Mouse (Mus musculus): ENCODE results near the gene Eif4g3. TPM values are rescaled to one million over a fixed set of nuclear protein-coding genes. Genes with fewer than 3 reads are reported as not detected.

Eif4g3 gene
- total and polyA plus RNA-seq, 3 experiments, result 22.8 to 63.7 TPM; not detected in 1

GRCm38 (mm10) chr4:138046371-138046770 is 53.5 kb downstream of the Eif4g3 start:
- peaks cover 0 to 21% of the 10 kb centered on the region in 2 experiments; a peak in 2 of 4 replicates for H3K36me3 ChIP-seq (ENCODE audit: control insufficient read depth in 1 of 2, insufficient read depth in 2 of 2, low read length in 2 of 2)
- H3K4me1 ChIP-seq (ENCODE audit: control insufficient read depth in 1 of 2, insufficient read depth in 2 of 2, low read length in 2 of 2), result no peaks in the 10 kb centered on the region
- no peaks in the 10 kb centered on the region for H3K79me2 ChIP-seq (ENCODE audit: control insufficient read depth, insufficient read depth, low read length, poor library complexity)
- no peak for TF ChIP-seq MAX (IDR thresholded peaks at IDR 0.05; ENCODE audit: low read length)
- no peak for TF ChIP-seq GABPA (IDR thresholded peaks at IDR 0.05; ENCODE audit: low read depth, low read length)
- no peak for TF ChIP-seq TAL1 (IDR thresholded peaks at IDR 0.05; ENCODE audit: low read length)
- TF ChIP-seq POLR2A (IDR thresholded peaks at IDR 0.05; ENCODE audit: control insufficient read depth in 1 of 2, insufficient read depth in 1 of 2, low read depth in 1 of 2, low read length in 2 of 2, poor library complexity in 1 of 2), result no peak
- no peak overlapping the region for H3K9ac ChIP-seq (ENCODE audit: control insufficient read depth, low read depth, low read length, poor library complexity, severe bottlenecking)
- no peaks in the 10 kb centered on the region for H3K27me3 ChIP-seq (ENCODE audit: control insufficient read depth in 1 of 2, insufficient read depth in 2 of 2, low read length in 2 of 2)
- no peak overlapping the region for H3K27ac ChIP-seq (ENCODE audit: control insufficient read depth, low read depth, low read length)
- no peak overlapping the region for H3K4me3 ChIP-seq (ENCODE audit: control insufficient read depth in 1 of 2, insufficient read depth in 1 of 2, low read depth in 2 of 2, low read length in 2 of 2)
- no peaks in the 10 kb centered on the region for H3K9me3 ChIP-seq (replicated peaks; ENCODE audit: insufficient read depth, low read length)
- no peak for DNase-seq (ENCODE audit: low read depth, low spot score)

- H3K9me3 ChIP-seq (replicated peaks; ENCODE audit: insufficient read depth, low read length), result no peaks in the 10 kb centered on the region
- no peaks in the 10 kb centered on the region for H3K27me3 ChIP-seq (ENCODE audit: control insufficient read depth in 1 of 2, insufficient read depth in 2 of 2, low read length in 2 of 2)
- H3K4me1 ChIP-seq (ENCODE audit: control insufficient read depth in 1 of 2, insufficient read depth in 2 of 2, low read length in 2 of 2), result no peaks in the 10 kb centered on the region
- DNase-seq (ENCODE audit: low read depth, low spot score), result no peak
- H3K79me2 ChIP-seq (ENCODE audit: control insufficient read depth, insufficient read depth, low read length, poor library complexity), result no peaks in the 10 kb centered on the region
- TF ChIP-seq NELFE (IDR thresholded peaks at IDR 0.05; ENCODE audit: low read depth, low read length) (no peak), POLR2AphosphoS2 (IDR thresholded peaks at IDR 0.05; ENCODE audit: low read length) (no peak), ZC3H11A (IDR thresholded peaks at IDR 0.05; ENCODE audit: low read depth, low read length) (no peak), UBTF (IDR thresholded peaks at IDR 0.05; ENCODE audit: borderline replicate concordance, insufficient read depth, low read depth, low read length) (no peak), USF2 (IDR thresholded peaks at IDR 0.05; ENCODE audit: borderline replicate concordance in 1 of 2, insufficient read depth in 1 of 2, low read depth in 1 of 2, low read length in 2 of 2) (no peak), E2F4 (IDR thresholded peaks at IDR 0.05; ENCODE audit: borderline replicate concordance, low read depth, low read length) (no peak), HCFC1 (IDR thresholded peaks at IDR 0.05; ENCODE audit: low read depth, low read length) (no peak), TAL1 (IDR thresholded peaks at IDR 0.05; ENCODE audit: low read length) (no peak)
- H3K36me3 ChIP-seq (ENCODE audit: control insufficient read depth in 1 of 2, insufficient read depth in 2 of 2, low read length in 2 of 2), result peaks cover 0 to 19% of the 10 kb centered on the region in 2 experiments; a peak in 2 of 4 replicates
- no peak overlapping the region for H3K9ac ChIP-seq (ENCODE audit: control insufficient read depth, low read depth, low read length, poor library complexity, severe bottlenecking)
- H3K27ac ChIP-seq (ENCODE audit: control insufficient read depth, low read depth, low read length), result no peak overlapping the region
- no peak overlapping the region for H3K4me3 ChIP-seq (ENCODE audit: control insufficient read depth in 1 of 2, insufficient read depth in 1 of 2, low read depth in 2 of 2, low read length in 2 of 2)
These were observed 56.7 kb downstream of the Eif4g3 start for GRCm38 (mm10) chr4:138049547-138049946.

GRCm38 (mm10) chr4:138051488-138051887 is 58.7 kb downstream of the Eif4g3 start:
- H3K79me2 ChIP-seq (ENCODE audit: control insufficient read depth, insufficient read depth, low read length, poor library complexity), result no peaks in the 10 kb centered on the region; the same call in 1 of the 2 replicates
- H3K4me3 ChIP-seq (ENCODE audit: control insufficient read depth in 1 of 2, insufficient read depth in 1 of 2, low read depth in 2 of 2, low read length in 2 of 2), result no peak overlapping the region
- H3K4me1 ChIP-seq (ENCODE audit: control insufficient read depth in 1 of 2, insufficient read depth in 2 of 2, low read length in 2 of 2), result no peaks in the 10 kb centered on the region
- H3K9ac ChIP-seq (ENCODE audit: control insufficient read depth, low read depth, low read length, poor library complexity, severe bottlenecking), result no peak overlapping the region
- TF ChIP-seq CTCF (IDR thresholded peaks at IDR 0.05 in 2 of 3, conservative IDR thresholded peaks at IDR 0.05 in 1 of 3; ENCODE audit: control insufficient read depth in 1 of 3, insufficient read depth in 1 of 3, low read depth in 2 of 3, low read length in 3 of 3, poor library complexity in 1 of 3, severe bottlenecking in 1 of 3), result no peak
- no peak for TF ChIP-seq KAT2A (conservative IDR thresholded peaks at IDR 0.05; ENCODE audit: low read depth, low read length)
- no peak for TF ChIP-seq MEF2A (IDR thresholded peaks at IDR 0.05; ENCODE audit: extremely low read depth, insufficient replicate concordance, low read depth, low read length, poor library complexity, severe bottlenecking)
- TF ChIP-seq MYB (IDR thresholded peaks at IDR 0.05; ENCODE audit: low read depth, low read length), result no peak
- no peak for TF ChIP-seq ETS1 (IDR thresholded peaks at IDR 0.05; ENCODE audit: low read depth, low read length)
- TF ChIP-seq USF2 (IDR thresholded peaks at IDR 0.05; ENCODE audit: borderline replicate concordance in 1 of 2, insufficient read depth in 1 of 2, low read depth in 1 of 2, low read length in 2 of 2), result no peak
- no peak for TF ChIP-seq TCF12 (IDR thresholded peaks at IDR 0.05; ENCODE audit: low read depth, low read length)
- TF ChIP-seq ZNF384 (IDR thresholded peaks at IDR 0.05; ENCODE audit: low read depth, low read length), result no peak
- no peak for TF ChIP-seq MAFK (IDR thresholded peaks at IDR 0.05; ENCODE audit: borderline replicate concordance, low read depth, low read length)
- DNase-seq (ENCODE audit: low read depth, low spot score), result no peak
- H3K27ac ChIP-seq (ENCODE audit: control insufficient read depth, low read depth, low read length), result no peak overlapping the region
- H3K36me3 ChIP-seq (ENCODE audit: control insufficient read depth in 1 of 2, insufficient read depth in 2 of 2, low read length in 2 of 2), result peaks cover 0 to 15% of the 10 kb centered on the region in 2 experiments; a peak in 2 of 4 replicates
- no peaks in the 10 kb centered on the region for H3K27me3 ChIP-seq (ENCODE audit: control insufficient read depth in 1 of 2, insufficient read depth in 2 of 2, low read length in 2 of 2)
- no peaks in the 10 kb centered on the region for H3K9me3 ChIP-seq (replicated peaks; ENCODE audit: insufficient read depth, low read length)
